Mouse (Mus musculus) forebrain, embryonic 10.5 days (tissue): Measurements from ENCODE around the gene 4931414P19Rik. TPM values are rescaled to one million over a fixed set of nuclear protein-coding genes. Genes with fewer than 3 reads are reported as not detected.

Experiments used
- DNase-seq: peaks from one replicate; pipeline ENCODE4 v3.0.0-alpha.2; 2017; ENCODE audit warnings: low spot score; ENCODE audit errors: extremely low spot score
- H3K27ac ChIP-seq: fragments of 300-500 bp; sonication (generic); 2 replicates; pipeline ENCODE4 v1.5.1; 2016; ENCODE audit warnings: mild to moderate bottlenecking
- H3K27me3 ChIP-seq: fragments of 300-500 bp; sonication (generic); 2 replicates; pipeline ENCODE4 v1.6.1; 2016; ENCODE audit warnings: mild to moderate bottlenecking; ENCODE audit not compliant: poor library complexity, severe bottlenecking
- H3K36me3 ChIP-seq: fragments of 300-500 bp; sonication (generic); replicated peaks from 2 replicates; pipeline ENCODE4 v1.6.1; 2016; ENCODE audit warnings: mild to moderate bottlenecking, moderate library complexity
- H3K4me1 ChIP-seq: fragments of 300-500 bp; sonication (generic); 2 replicates; pipeline ENCODE4 v1.6.1; 2016
- H3K4me3 ChIP-seq: fragments of 300-500 bp; sonication (generic); 2 replicates; pipeline ENCODE4 v1.5.1; 2016; ENCODE audit warnings: mild to moderate bottlenecking, moderate library complexity
- H3K9me3 ChIP-seq: fragments of 300-500 bp; sonication (generic); 2 replicates; pipeline ENCODE4 v1.6.1; 2016; ENCODE audit warnings: mild to moderate bottlenecking, moderate library complexity
- WGBS: fragments of 180-500 bp; shearing (Covaris S2); methylation state at CpG from one replicate; pipeline ENCODE4 v1.1.7; 2016; 5-methylcytosine and 5-hydroxymethylcytosine counted together
- microRNA counts: library from miRNA; unstranded; fragments of <30 nt; microRNA quantifications from one replicate; lab custom pipeline; 2017
- microRNA-seq: library from miRNA; unstranded; fragments of <30 nt; microRNA quantifications from one replicate; pipeline ENCODE4, GENCODE M21; 2017
- polyA plus RNA-seq: library from polyadenylated mRNA; unstranded; fragments of >200 nt; fragmentation: Nextera tagmentation; extraction: Ambion mirVana; gene quantifications from 2 replicates; pipeline ENCODE4 v1.2.1, GENCODE M21; 2016

The 4931414P19Rik gene
- polyA plus RNA-seq, 1 experiment from 2014 or later: 11.0 TPM

- no peaks in the 10 kb centered on the region for H3K27me3 ChIP-seq
- WGBS: 95% methylated on average over 5 of the region's 5 CpGs
- peaks cover 89% of the 10 kb centered on the region for H3K36me3 ChIP-seq
- no peak for DNase-seq
- no peak overlapping the region for H3K4me3 ChIP-seq
- H3K9me3 ChIP-seq: no peaks in the 10 kb centered on the region; the same call in 1 of the 2 replicates
- H3K27ac ChIP-seq: no peak overlapping the region
- peaks cover 5% of the 10 kb centered on the region; the same call in 1 of the 2 replicates for H3K4me1 ChIP-seq
Measured at GRCm38 (mm10) chr14:54544703-54545102, 61.1 kb downstream of the 4931414P19Rik start.

GRCm38 (mm10) chr14:54540771-54541170 is 65.0 kb downstream of the 4931414P19Rik start:
- H3K4me1 ChIP-seq: peaks cover 5% of the 10 kb centered on the region; the same call in 1 of the 2 replicates
- no peak overlapping the region for H3K4me3 ChIP-seq
- no peak for DNase-seq
- H3K27me3 ChIP-seq: no peaks in the 10 kb centered on the region
- H3K9me3 ChIP-seq: no peaks in the 10 kb centered on the region
- 68% methylated on average over 11 of the region's 11 CpGs for WGBS
- H3K36me3 ChIP-seq: peaks cover 50% of the 10 kb centered on the region
- H3K27ac ChIP-seq: no peak overlapping the region

DNA sequence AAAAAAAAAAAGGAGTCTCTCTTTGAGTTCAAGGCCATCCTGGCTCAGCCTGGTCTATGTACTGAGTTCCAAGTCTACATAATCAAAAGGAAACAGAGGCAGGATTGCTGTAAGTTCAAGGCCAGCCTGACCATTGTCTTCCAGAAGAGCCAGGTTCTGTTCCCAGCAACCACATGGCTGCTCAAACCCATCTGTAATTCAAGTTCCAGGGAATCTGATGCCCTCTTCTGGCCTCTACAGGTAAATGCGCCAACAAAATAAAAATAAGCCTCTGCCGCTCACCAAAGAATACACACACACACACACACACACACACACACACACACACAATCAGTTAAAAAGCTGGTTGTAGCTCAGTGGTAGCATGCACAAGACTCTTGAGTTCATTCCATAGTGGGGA is 67.2 kb downstream of the 4931414P19Rik start:
- Histone ChIP-seq H3K9me3 (no peaks in the 10 kb centered on the region), H3K27me3 (no peaks in the 10 kb centered on the region), H3K4me3 (no peak overlapping the region), H3K4me1 (peaks cover 5% of the 10 kb centered on the region; the same call in 1 of the 2 replicates), H3K36me3 (peaks cover 29% of the 10 kb centered on the region), H3K27ac (no peak overlapping the region)
- DNase-seq: no peak
- 79% methylated on average over 2 of the region's 2 CpGs for WGBS

MicroRNAs encoded within 50 kb of the gene (microRNA counts, 519-probe panel; counts per million panel counts)
- microRNA mmu-miR-686 (lab: Ali Mortazavi, UCI): 341 counts per million, percentile 65 among the panel's probes with 10 or more counts

Small RNAs within 50 kb of the gene (microRNA-seq; reads per million reads assigned to microRNA genes)
- gene Mir686: not detected
- gene Mir6948: not detected

Other genes with a start within 250 kb of the 4931414P19Rik start
- 55.2 and 59.0 TPM in 2 replicates for gene Oxa1l, start 245.2 kb downstream of the 4931414P19Rik start, polyA plus RNA-seq
- 4.1 and 4.3 TPM in 2 replicates for gene Slc7a7, start 188.2 kb downstream of the 4931414P19Rik start, polyA plus RNA-seq
- gene Mrpl52, start 179.1 kb downstream of the 4931414P19Rik start, polyA plus RNA-seq: 200 and 201 TPM in 2 replicates
- gene Mmp14, start 174.4 kb downstream of the 4931414P19Rik start, polyA plus RNA-seq: 52.4 and 54.6 TPM in 2 replicates
- 23.8 and 24.4 TPM in 2 replicates for gene Lrp10, start 141.9 kb downstream of the 4931414P19Rik start, polyA plus RNA-seq
- 12.5 TPM in 2 replicates for gene Rem2, start 129.9 kb downstream of the 4931414P19Rik start, polyA plus RNA-seq
- gene Prmt5, start 88.5 kb downstream of the 4931414P19Rik start, polyA plus RNA-seq: 162 and 164 TPM in 2 replicates
- gene Haus4, start 51.4 kb downstream of the 4931414P19Rik start, polyA plus RNA-seq: 59.1 and 65.4 TPM in 2 replicates
- 79.1 and 98.7 TPM in 2 replicates for gene Ajuba, start 28.4 kb downstream of the 4931414P19Rik start, polyA plus RNA-seq
- gene Psmb5, start 12.0 kb upstream of the 4931414P19Rik start, polyA plus RNA-seq: 478 and 497 TPM in 2 replicates
- 0.05 and 0.12 TPM in 2 replicates for gene Psmb11, start 15.4 kb upstream of the 4931414P19Rik start, polyA plus RNA-seq
- gene Gm17606, start 35.0 kb upstream of the 4931414P19Rik start, polyA plus RNA-seq: not detected in 2 replicates
- 4.7 and 5.4 TPM in 2 replicates for gene Cdh24, start 35.4 kb upstream of the 4931414P19Rik start, polyA plus RNA-seq
- 104 and 109 TPM in 2 replicates for gene 1700123O20Rik, start 80.2 kb upstream of the 4931414P19Rik start, polyA plus RNA-seq
- 142 and 146 TPM in 2 replicates for gene Acin1, start 80.9 kb upstream of the 4931414P19Rik start, polyA plus RNA-seq
- gene Gm29776, start 92.8 kb upstream of the 4931414P19Rik start, polyA plus RNA-seq: not detected in 2 replicates
- not detected in 2 replicates for gene Cebpe, start 106.2 kb upstream of the 4931414P19Rik start, polyA plus RNA-seq
- gene Slc7a8, start 176.0 kb upstream of the 4931414P19Rik start, polyA plus RNA-seq: 1.0 and 2.3 TPM in 2 replicates
- gene Rnf212b, start 208.1 kb upstream of the 4931414P19Rik start, polyA plus RNA-seq: not detected in 2 replicates